In the genomic region with DNA sequence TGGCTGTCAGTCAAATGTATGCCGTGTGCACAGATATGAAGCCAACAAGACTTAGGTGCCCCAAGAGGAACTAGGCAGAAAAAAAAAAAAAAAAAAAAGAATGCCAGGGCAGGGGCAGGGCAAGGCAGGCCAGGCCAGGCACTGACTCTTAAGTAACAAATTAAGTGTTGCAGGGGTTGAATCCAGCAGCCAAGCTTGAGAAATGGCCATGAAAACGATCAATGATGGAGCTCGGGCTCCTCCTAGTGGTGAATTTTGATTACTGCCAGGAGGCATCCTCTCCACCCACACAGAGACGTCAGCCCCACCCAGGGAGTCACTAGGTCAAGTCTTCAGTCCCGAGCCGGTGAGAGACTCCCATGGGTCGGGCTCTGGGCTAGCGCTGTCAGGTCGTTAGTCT, we compare ENCODE assay signal across 8 mouse cellular contexts. TPM values are rescaled to one million over a fixed set of nuclear protein-coding genes. Genes with fewer than 3 reads are reported as not detected.
DNase-seq lines count a peak whose midpoint lies in the region; ATAC-seq and TF ChIP-seq lines count a peak whose summit lies in the region.

No protein-coding gene starts in this region.

- H3K27me3 ChIP-seq in cerebellum, adult 2 months (ENCODE audit: control insufficient read depth, insufficient read depth, low read length), result no peaks in the 10 kb centered on the region; the same call in 1 of the 2 replicates

- ATAC-seq in frontal cortex, adult (ENCODE audit: low TSS enrichment), result peak; percentile 88
- peak; percentile 89 to 94 for ATAC-seq in hematopoietic stem cell, adult 5-6 weeks (replicated peaks in 1 of 2; ENCODE audit: insufficient read depth in 1 of 2, low FRiP score in 2 of 2, low TSS enrichment in 1 of 2, low read depth in 1 of 2, poor library complexity in 2 of 2, severe bottlenecking in 2 of 2)

- 4% methylated on average over 9 of the region's 9 CpGs for WGBS in cerebellum, adult 2 months

- H3K4me3 ChIP-seq in cerebellum, adult 2 months (replicated peaks; ENCODE audit: insufficient read depth, low read depth, low read length), result no peak overlapping the region

- peaks cover 6% of the 10 kb centered on the region; the same call in 1 of the 2 replicates for H3K4me1 ChIP-seq in cerebellum, adult 2 months (ENCODE audit: control insufficient read depth, insufficient read depth, low read length)

- TF ChIP-seq POLR2A in cerebellum, adult 2 months (IDR thresholded peaks at IDR 0.05; ENCODE audit: borderline replicate concordance, insufficient read depth, low read length), result no peak

- DNase-seq in MEL-GATA-1-ER (ENCODE audit: extremely low read depth, low read depth), result peak; percentile 42
- DNase-seq in cerebellum, adult 2 months, result peak; percentile 65 to 76
- peak; percentile 70 to 85 for DNase-seq in layer of hippocampus, adult 8-10 months (ENCODE audit: low spot score in 2 of 2)
- peak; percentile 94 for DNase-seq in lung, postnatal 10 days
- DNase-seq in retina, adult 2 months (ENCODE audit: low read depth, low spot score), result peak; percentile 41
- peak; percentile 85 for DNase-seq in thymus, postnatal 25 days

- peak; percentile 79 for TF ChIP-seq CTCF in cerebellum, adult 2 months (IDR thresholded peaks at IDR 0.05; ENCODE audit: borderline replicate concordance, insufficient read depth, low read depth, low read length)

- no peak overlapping the region for H3K27ac ChIP-seq in cerebellum, adult 2 months (ENCODE audit: insufficient read depth, low read length)

RNA-seq across cellular contexts. Expression of a gene that starts 54.7 kb away (rescaled TPM):
- polyA plus RNA-seq in cerebellum, adult 2 months (2012; rRNA removed), result not detected in 2 replicates
- not detected in 2 replicates for total RNA-seq in hematopoietic stem cell, adult 5-6 weeks (2017)
- total RNA-seq in layer of hippocampus, adult 8-10 months (2022), result not detected

RNA-seq across cellular contexts. Expression of a gene that starts 56.1 kb away (rescaled TPM):
- 0.06 and 0.11 TPM in 2 replicates for polyA plus RNA-seq in cerebellum, adult 2 months (2012; rRNA removed)
- 0.38 and 1.6 TPM in 2 replicates for total RNA-seq in hematopoietic stem cell, adult 5-6 weeks (2017)
- under 1 TPM in 2 of 4 experiments, not detected in 2; 0.39 to 0.43 TPM for total RNA-seq in layer of hippocampus, adult 8-10 months (2022)

RNA-seq across cellular contexts. Expression of a gene that starts 58.1 kb away (rescaled TPM):
- polyA plus RNA-seq in cerebellum, adult 2 months (2012; rRNA removed), result not detected in 2 replicates
- total RNA-seq in hematopoietic stem cell, adult 5-6 weeks (2017), result not detected in 2 replicates
- total RNA-seq in layer of hippocampus, adult 8-10 months (2022), result not detected

Comparison
In these comparisons a context has a peak if more than half of its experiments do, and no peak if none do; other contexts are left out.
1. DNase-seq: peak in every context shown above with its lines; median percentile 94 in lung, postnatal 10 days; 85 in thymus, postnatal 25 days; 78 in layer of hippocampus, adult 8-10 months; 70 in cerebellum, adult 2 months; 42 in MEL-GATA-1-ER; 41 in retina, adult 2 months.